Mouse (Mus musculus) testis, postnatal 14 days (tissue): ENCODE data around the gene Aqr.

Experiments
- DNase-seq: peaks from one replicate; pipeline ENCODE4 v3.0.0; 2021; ENCODE audit warnings: low spot score

Aqr gene

DNA sequence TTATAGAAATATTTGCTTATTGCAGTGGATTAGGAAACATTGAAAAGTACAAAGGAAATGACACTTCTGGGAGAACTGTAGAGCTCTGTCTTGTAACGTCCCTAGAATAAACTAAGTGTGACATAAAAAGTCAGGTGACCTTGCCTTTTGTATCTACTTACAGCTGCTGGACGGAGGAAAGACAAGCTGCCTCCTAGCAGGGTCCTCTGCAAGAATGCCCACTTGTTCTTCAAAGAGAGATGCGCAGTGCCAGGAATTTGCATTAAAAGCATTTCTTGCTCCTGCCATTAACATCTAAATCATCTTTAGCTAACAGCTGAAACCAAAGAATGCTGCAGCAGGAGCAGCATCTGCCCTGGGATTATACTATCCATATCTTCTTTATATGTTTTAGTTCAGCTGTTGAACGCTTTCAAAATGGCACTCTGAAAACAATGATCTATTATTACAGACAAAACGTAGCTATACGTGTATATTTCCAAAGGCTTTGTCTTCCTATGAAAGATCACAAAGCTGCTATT, 126.7 kb downstream of the Aqr start:
- DNase-seq: no peak

DNA sequence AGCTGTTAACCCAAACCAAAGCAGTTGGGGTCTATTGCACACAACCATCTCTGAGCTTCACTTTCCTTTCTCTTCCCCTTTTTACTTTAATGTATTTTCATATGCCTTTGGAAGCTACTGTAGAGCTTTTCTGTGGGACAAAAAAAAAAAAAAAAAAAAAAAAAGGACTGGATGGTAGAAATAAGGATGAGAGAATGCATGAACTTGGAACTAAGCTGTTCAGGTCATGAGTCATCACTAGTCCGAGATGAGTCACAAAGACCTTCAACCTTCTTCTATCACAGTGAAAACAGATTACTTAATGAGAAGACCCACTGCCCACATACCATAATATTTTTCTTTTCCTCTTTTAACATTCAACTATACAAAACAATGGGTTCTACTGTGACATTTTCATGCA, 127.2 kb downstream of the Aqr start:
- DNase-seq: no peak

DNA sequence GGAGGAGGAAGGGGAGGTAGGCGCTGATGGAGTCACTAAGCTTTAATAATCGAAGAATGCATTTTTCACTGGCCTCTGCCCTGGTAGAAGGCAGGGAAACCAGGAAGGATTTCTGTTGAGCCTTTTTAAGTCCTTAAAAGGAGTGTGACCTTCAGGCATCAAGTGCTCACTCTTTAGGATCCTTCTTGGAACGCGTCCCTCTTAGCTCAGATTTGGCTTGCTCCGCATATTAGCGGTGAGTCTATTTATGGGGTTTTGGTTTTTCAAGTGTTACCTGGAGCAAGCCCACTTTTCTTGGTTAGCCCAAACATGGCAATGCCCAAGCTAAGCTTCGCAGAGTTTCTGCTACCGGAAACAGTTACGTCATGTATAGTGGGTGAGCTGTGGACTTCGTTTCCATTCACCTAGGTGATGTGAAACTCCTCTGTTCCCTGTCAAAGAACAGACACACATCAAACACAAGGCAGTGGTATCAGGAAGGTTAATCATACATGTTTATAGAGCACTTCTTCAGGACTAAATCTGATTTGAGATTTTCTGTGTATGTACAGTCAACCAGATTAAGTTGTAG, 128.5 kb downstream of the Aqr start:
- no peak for DNase-seq

DNA sequence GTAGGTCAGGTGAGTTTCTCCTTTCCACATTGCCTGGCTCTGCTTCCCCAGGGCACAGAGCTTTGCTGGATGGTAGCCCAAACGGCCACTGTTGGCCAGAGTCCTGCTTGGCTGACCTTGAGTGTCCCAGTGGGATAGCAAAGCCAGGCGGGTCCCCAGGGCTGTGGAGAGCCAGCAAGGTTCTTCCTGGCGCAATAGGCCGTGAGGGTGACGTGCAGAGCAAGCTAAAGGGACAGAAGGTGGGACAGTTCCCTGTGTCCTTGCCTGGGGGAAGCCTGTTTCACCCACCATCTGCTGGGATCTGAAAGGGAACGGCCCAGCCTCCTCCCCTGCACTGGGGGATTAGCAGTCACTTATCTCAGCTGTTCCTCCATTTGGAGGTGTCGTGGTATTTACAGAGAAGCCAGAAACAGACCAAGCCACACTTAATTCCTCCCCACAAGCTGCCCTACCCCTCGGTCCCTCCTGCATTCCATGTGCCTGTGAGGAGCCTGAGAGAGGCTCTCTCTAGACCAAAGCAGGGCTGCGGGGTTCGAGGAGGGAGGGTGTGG, 129.4 kb downstream of the Aqr start:
- peak; percentile 13 for DNase-seq

DNA sequence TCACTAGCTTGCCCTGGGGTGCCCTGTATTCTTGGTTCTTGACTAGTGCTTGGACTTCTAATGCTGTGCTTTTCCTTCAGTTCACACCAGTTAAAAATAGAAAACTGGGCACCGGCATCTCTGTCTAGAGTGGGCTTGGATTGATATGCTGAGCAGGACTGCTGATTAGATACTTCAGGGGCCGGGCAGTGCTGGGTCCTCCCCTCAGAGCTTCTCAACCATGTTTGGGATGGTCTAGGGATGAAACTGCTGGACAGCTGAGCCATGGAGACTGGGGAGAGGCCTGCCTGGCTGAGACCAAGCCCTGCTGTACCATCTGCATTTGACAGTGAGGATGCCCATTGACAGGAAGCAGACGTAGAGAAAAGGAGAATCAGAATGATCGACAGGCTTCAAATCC, 132.7 kb downstream of the Aqr start:
- no peak for DNase-seq

DNA sequence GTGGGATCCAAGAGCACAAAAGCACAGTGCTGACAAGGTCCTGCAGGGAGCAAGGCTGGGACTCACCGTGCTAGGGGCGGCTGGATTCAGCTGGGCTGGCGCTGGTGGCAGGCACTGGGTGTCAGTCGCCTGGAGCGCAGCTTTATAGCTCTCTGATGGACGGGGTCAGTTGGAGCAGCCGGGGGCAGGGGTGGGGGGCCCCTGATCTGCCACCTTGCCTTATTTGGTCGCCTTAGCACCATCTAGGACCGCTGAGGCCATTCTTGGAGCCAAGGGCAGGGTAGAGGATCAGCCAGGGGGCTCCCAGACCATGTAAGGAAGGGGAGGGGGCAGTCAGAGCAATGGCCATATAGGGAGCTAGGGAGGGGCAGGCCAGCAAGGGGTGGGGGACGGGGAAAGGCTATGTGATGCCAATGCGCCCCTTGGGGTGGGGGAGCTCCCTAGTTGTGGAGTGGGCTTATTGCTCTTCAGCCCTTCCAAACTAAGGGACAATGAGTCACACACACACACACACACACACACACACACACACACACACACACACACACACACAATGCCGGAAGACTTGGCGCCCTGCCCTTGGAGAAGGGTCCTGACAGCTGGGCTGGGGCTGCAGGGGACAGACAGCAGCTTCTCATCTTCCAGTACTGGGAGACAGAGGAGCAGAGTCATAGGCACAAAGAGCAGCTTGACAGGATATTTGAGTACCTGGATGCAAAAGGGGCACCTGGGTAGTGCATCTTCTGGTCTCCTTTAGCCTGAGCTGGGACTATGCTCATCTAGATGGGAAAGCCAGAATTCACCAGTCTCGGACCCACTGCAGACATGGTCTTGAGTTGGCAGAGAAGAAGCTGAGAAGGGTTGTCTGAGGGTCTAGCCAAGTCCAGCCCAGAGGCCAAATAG, 133.9 kb downstream of the Aqr start, which contains the start of gene Actc1:
Gene Actc1 (minus strand): TSS at position 853 of the 903 bp plus-strand sequence.
- no peak for DNase-seq

DNA sequence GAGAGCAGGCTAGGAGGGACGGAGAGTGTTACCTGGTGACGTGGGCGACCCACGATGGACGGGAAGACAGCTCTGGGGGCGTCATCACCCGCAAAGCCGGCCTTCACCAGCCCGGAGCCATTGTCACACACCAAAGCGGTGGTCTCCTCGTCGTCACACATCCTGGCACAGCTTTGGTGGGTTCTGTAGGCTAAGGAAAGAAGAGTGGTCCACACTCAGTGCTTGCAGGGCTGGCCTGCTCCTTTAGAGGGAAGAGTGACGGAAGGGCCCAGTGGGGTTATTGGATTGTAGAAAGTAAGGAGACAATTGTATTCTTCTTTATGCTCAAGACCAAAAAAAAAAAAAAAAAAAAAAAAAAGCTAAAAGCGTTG, 135.0 kb downstream of the Aqr start:
- no peak for DNase-seq
